Mouse (Mus musculus) limb, embryonic 11.5 days (tissue): ENCODE measurements at regions not wholly inside any gene's neighbourhood (a gene's known extent, or its start where the extent isn't known, plus 50 kb on each side); places are given as distances from the start of the nearest gene placed in this dataset.

ENCODE experiments used
- ATAC-seq: fragments of 200-750 bp; cut with Nextera tagmentation; 2 replicates; pipeline ENCODE4 v1.8.0; 2017; ENCODE audit warnings: low read depth; ENCODE audit not compliant: insufficient number of reproducible peaks, low FRiP score, low TSS enrichment
- DNase-seq: peaks from one replicate; pipeline ENCODE4 v3.0.0-alpha.2; 2015; ENCODE audit warnings: low spot score
- H3K27ac ChIP-seq: fragments of 300-500 bp; sonication (generic); replicated peaks from 2 replicates; pipeline ENCODE4 v1.5.1; 2014; ENCODE audit warnings: low read depth, mild to moderate bottlenecking, low read length
- H3K27me3 ChIP-seq: fragments of 300-500 bp; sonication (generic); 2 replicates; pipeline ENCODE4 v1.6.1; 2014; ENCODE audit warnings: mild to moderate bottlenecking, low read length, mixed read lengths; ENCODE audit not compliant: control insufficient read depth, insufficient read depth
- H3K36me3 ChIP-seq: fragments of 300-500 bp; sonication (generic); 2 replicates; pipeline ENCODE4 v1.6.1; 2014; ENCODE audit warnings: mild to moderate bottlenecking, low read length, moderate library complexity, mixed read lengths; ENCODE audit not compliant: control insufficient read depth, insufficient read depth
- H3K4me1 ChIP-seq: fragments of 300-500 bp; sonication (generic); 2 replicates; pipeline ENCODE4 v1.6.1; 2014; ENCODE audit warnings: low read length, mixed read lengths; ENCODE audit not compliant: control insufficient read depth, insufficient read depth
- H3K4me2 ChIP-seq: fragments of 300-500 bp; sonication (generic); 2 replicates; pipeline ENCODE4 v1.6.1; 2014; ENCODE audit warnings: low read depth, mild to moderate bottlenecking, moderate library complexity; ENCODE audit not compliant: severe bottlenecking
- H3K4me3 ChIP-seq: fragments of 300-500 bp; sonication (generic); 2 replicates; pipeline ENCODE4 v1.5.1; 2014; ENCODE audit warnings: low read depth, low read length
- H3K9ac ChIP-seq: fragments of 300-500 bp; sonication (generic); 2 replicates; pipeline ENCODE4 v1.6.1; 2014; ENCODE audit warnings: mild to moderate bottlenecking, low read length
- H3K9me3 ChIP-seq: fragments of 300-500 bp; sonication (generic); 2 replicates; pipeline ENCODE4 v1.6.1; 2016; ENCODE audit warnings: low read length; ENCODE audit not compliant: control insufficient read depth
- WGBS: fragments of 180-500 bp; shearing (Covaris S2); extraction: QIAGEN DNeasy Blood & Tissue Kit; methylation state at CpG from one replicate; pipeline ENCODE4 v1.1.7; 2014; 5-methylcytosine and 5-hydroxymethylcytosine counted together

DNA sequence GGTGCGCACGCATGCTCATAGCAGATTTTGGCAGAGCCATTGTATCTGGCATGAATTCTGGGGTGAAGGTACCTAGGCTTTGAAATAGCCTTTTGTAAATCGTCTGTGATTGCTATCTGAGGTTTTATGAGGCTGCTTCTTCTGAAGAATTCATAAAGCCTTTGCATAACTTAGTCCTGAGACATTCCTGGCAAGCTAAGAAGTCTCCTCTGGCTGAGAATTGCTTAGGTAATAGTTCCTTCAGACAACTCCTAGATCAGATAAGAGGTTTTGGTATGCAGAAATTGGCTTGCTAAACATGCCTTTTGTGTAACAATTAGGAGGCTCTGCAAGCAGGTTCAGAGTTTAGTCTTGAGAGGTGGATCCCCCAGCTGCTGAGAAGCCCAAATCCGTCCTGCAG is 82.7 kb downstream of the Pmp22 start:
- Histone ChIP-seq H3K36me3 (no peaks in the 10 kb centered on the region), H3K4me3 (no peak overlapping the region), H3K9ac (no peak overlapping the region), H3K27ac (no peak overlapping the region), H3K4me2 (no peak overlapping the region), H3K27me3 (no peaks in the 10 kb centered on the region), H3K4me1 (no peaks in the 10 kb centered on the region), H3K9me3 (no peaks in the 10 kb centered on the region)
- DNase-seq, result no peak
- ATAC-seq, result no peak
- 81% methylated on average over 4 of the region's 4 CpGs for WGBS

DNA sequence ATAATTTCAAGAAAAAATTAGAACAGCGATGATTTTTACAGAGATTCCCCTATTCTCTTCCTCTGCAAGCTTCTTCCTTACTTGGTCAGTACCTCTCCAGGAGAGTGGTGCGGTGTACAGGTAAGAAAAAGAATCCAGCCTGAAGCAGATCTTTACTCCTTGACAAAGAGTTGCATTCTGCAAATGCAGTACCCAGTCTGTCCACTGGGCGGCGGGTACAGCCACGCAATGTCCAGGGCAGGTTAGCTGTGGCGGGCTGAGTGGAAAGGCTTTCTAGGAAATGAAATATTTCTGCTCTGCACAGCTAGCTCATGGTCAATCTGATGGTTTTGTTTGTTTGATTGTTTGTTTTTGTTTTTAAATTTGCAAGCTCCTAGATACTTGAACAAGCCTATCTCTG is 84.3 kb downstream of the Pmp22 start:
- H3K4me1 ChIP-seq, result no peaks in the 10 kb centered on the region
- WGBS, result 13% methylated on average over 6 of the region's 6 CpGs
- DNase-seq, result peak; percentile 94
- ATAC-seq, result peak; percentile 47; the same call in 1 of the 2 replicates
- no peaks in the 10 kb centered on the region for H3K27me3 ChIP-seq
- H3K27ac ChIP-seq, result no peak overlapping the region
- no peak overlapping the region for H3K9ac ChIP-seq
- no peaks in the 10 kb centered on the region for H3K36me3 ChIP-seq
- no peak overlapping the region for H3K4me3 ChIP-seq
- no peaks in the 10 kb centered on the region for H3K9me3 ChIP-seq
- no peak overlapping the region for H3K4me2 ChIP-seq

DNA sequence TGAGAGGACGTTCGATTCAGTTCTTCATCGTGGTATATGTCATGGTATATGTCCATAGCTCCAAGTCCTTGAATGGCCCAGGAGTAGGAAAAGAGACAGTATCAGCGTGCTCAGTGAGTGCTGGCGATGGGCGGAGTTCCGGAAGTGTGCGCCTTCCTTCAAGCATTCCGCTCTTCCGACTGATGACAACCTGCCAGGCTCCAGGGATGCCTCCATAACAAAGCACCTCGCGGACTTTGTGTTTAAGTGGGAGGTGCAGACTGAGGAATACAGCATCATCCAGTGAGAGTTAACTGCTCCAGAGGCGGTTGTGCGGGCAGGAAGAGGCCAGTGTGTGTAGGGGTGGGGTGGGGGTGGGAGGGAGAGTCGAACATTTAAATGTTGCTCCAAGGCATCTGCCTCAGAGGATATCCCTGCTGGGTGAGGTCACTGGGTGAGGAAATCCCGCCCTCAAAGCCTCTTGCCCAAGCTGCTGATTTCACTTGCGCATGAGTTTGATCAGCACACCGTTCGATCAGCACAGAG is 85.2 kb downstream of the Pmp22 start:
- no peaks in the 10 kb centered on the region for H3K27me3 ChIP-seq
- 52% methylated on average over 19 of the region's 19 CpGs for WGBS
- no peak overlapping the region for H3K4me2 ChIP-seq
- H3K9ac ChIP-seq, result no peak overlapping the region
- H3K36me3 ChIP-seq, result no peaks in the 10 kb centered on the region
- ATAC-seq (no peak), DNase-seq (no peak)
- H3K9me3 ChIP-seq, result no peaks in the 10 kb centered on the region
- no peak overlapping the region for H3K4me3 ChIP-seq
- H3K27ac ChIP-seq, result no peak overlapping the region
- no peaks in the 10 kb centered on the region for H3K4me1 ChIP-seq

DNA sequence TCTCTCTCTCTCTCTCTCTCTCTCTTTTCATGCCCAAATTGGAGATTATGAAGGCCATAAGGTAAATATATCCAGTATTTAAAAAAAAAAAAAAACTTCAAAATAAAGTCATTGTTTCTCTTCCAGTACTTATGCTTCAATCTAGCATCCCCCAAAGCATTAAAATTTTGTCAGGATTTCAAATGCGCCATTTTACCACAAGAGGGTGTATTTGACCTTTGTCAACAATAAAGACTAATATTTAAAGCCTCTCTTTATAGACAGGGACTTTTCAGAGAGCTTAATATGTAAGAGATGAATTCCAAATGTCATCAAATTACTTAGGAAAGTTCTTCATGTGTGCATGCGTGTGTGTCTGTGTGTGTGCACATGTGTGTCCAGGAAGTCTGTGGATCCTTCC is 87.2 kb downstream of the Pmp22 start:
- Histone ChIP-seq H3K9me3 (no peaks in the 10 kb centered on the region), H3K4me3 (no peak overlapping the region), H3K36me3 (no peaks in the 10 kb centered on the region), H3K27ac (no peak overlapping the region), H3K4me2 (no peak overlapping the region), H3K4me1 (no peaks in the 10 kb centered on the region), H3K27me3 (no peaks in the 10 kb centered on the region), H3K9ac (no peak overlapping the region)
- ATAC-seq, result no peak
- 85% methylated on average over 2 of the region's 2 CpGs for WGBS
- DNase-seq, result no peak

GRCm38 (mm10) chr11:63217049-63217448 is 88.3 kb downstream of the Pmp22 start:
- Histone ChIP-seq H3K27me3 (no peaks in the 10 kb centered on the region), H3K9ac (no peak overlapping the region), H3K4me1 (no peaks in the 10 kb centered on the region), H3K4me2 (no peak overlapping the region), H3K36me3 (no peaks in the 10 kb centered on the region), H3K9me3 (no peaks in the 10 kb centered on the region), H3K4me3 (no peak overlapping the region), H3K27ac (no peak overlapping the region)
- ATAC-seq (no peak), DNase-seq (no peak)
- 70% methylated on average over 3 of the region's 3 CpGs for WGBS

- H3K4me1 ChIP-seq, result no peaks in the 10 kb centered on the region
- ATAC-seq (no peak), DNase-seq (no peak)
- H3K36me3 ChIP-seq, result no peaks in the 10 kb centered on the region
- no peak overlapping the region for H3K27ac ChIP-seq
- 89% methylated on average over 3 of the region's 3 CpGs for WGBS
- no peaks in the 10 kb centered on the region for H3K27me3 ChIP-seq
- H3K9ac ChIP-seq, result no peak overlapping the region
- H3K4me2 ChIP-seq, result no peak overlapping the region
- no peak overlapping the region for H3K4me3 ChIP-seq
- H3K9me3 ChIP-seq, result no peaks in the 10 kb centered on the region
Measured at GRCm38 (mm10) chr11:63226471-63226870, 97.7 kb downstream of the Pmp22 start.

- 89% methylated on average over 6 of the region's 6 CpGs for WGBS
- Histone ChIP-seq H3K27me3 (no peaks in the 10 kb centered on the region), H3K27ac (no peak overlapping the region), H3K9me3 (no peaks in the 10 kb centered on the region), H3K36me3 (no peaks in the 10 kb centered on the region), H3K4me2 (no peak overlapping the region), H3K4me3 (no peak overlapping the region), H3K4me1 (peaks cover 9% of the 10 kb centered on the region), H3K9ac (no peak overlapping the region)
- DNase-seq (no peak), ATAC-seq (no peak)
Measured at GRCm38 (mm10) chr11:63230786-63231185, 102.0 kb downstream of the Pmp22 start.

DNA sequence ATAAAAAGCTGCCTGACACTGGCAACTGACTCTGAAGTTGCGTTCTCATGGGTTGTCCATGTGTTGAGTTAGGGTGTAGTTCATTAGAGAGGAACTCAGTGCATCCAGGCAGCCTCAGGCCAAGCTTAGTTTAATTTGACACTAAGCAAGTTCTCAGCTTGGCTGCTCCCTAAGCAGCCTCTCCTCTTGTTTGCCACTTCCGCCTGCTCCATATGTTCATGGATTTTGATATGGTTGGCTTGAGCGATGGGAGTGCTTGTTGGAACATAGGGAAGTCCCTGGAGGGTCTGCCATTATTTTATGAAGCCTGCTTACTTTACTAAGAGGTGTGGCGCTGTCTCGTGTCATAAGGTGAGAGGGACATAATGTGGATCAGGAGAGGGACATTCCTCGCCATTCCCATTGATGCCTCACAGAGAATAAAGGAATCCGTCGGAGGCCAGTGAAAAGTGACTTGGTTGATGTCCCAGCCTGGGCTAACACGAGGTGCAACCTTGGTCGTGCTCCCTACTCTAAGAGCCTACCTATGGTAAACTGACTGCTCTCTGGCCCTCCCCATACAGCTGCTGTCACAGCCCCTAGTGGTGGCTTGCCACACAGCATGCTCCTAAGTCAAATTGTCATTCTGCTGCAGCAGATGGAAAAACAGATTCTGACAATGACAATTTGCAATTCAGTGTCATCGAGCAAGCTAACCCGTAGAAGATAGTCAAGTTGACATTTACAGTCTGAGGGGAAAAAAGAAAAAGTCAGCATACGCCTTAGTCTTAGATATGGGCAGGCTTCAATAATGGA is 104.6 kb downstream of the Pmp22 start:
- Histone ChIP-seq H3K4me2 (no peak overlapping the region), H3K4me1 (peaks cover 9% of the 10 kb centered on the region), H3K9ac (no peak overlapping the region), H3K4me3 (no peak overlapping the region), H3K27me3 (no peaks in the 10 kb centered on the region), H3K9me3 (no peaks in the 10 kb centered on the region), H3K36me3 (no peaks in the 10 kb centered on the region), H3K27ac (no peak overlapping the region)
- DNase-seq (peak; percentile 46), ATAC-seq (no peak)
- 80% methylated on average over 13 of the region's 13 CpGs for WGBS

GRCm38 (mm10) chr11:63234481-63234880 is 105.7 kb downstream of the Pmp22 start:
- peak; percentile 48 for DNase-seq
- 15% methylated on average over 6 of the region's 6 CpGs for WGBS

More at GRCm38 (mm10) chr11:63234481-63234880, 105.7 kb downstream of the Pmp22 start:
- H3K9me3 ChIP-seq, result no peaks in the 10 kb centered on the region
- no peak for ATAC-seq
- no peak overlapping the region for H3K4me2 ChIP-seq
- no peaks in the 10 kb centered on the region for H3K36me3 ChIP-seq
- H3K27me3 ChIP-seq, result no peaks in the 10 kb centered on the region
- H3K4me3 ChIP-seq, result no peak overlapping the region
- no peak overlapping the region for H3K9ac ChIP-seq
- peaks cover 9% of the 10 kb centered on the region for H3K4me1 ChIP-seq
- H3K27ac ChIP-seq, result no peak overlapping the region
